Mouse (Mus musculus): Measurements from ENCODE around the gene Guk1.

DNA sequence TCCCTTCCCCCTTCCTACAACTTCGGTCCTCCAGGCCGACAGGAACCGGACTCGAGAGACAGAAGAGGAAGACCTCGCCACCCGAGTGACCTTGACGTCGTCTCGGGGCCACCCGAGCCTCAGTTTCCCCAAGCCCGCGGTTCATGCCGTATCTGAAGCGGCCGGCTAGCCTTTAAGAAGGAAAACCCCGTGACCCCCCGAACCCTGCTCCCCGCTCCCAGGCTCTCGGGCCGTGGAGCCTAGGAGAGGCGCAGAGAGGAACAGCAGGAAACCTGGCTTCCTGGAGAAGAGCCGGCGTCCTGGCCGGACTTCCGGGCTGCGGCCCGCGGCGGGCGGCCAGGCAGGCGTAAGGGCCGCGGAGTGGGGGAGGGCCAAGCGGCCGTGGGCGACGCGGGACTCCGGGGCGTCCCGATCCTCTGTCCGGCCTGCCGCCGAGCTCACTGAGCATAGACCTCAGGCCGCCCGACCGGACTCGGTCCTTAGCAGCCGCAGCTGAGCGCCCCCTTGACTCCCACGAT, 35.7 kb upstream of the Guk1 start:
- no peak for TF ChIP-seq CEBPB (IDR thresholded peaks at IDR 0.05; ENCODE audit: low read depth)
- no peak for TF ChIP-seq CTCF (IDR thresholded peaks at IDR 0.05; ENCODE audit: control insufficient read depth, insufficient read depth, insufficient read length)

All from C2C12 (cell line).